Mouse (Mus musculus) forebrain, embryonic 14.5 days (tissue): ENCODE results near the gene Crip3. TPM values are rescaled to one million over a fixed set of nuclear protein-coding genes. Genes with fewer than 3 reads are reported as not detected.

ENCODE experiments used
- ATAC-seq: fragments of 200-750 bp; cut with Nextera tagmentation; 2 replicates; pipeline ENCODE4 v1.8.0; 2017; ENCODE audit warnings: mild to moderate bottlenecking, moderate library complexity
- DNase-seq: peaks from one replicate; pipeline ENCODE4 v3.0.0-alpha.2; 2015; ENCODE audit warnings: low spot score
- H3K27ac ChIP-seq: fragments of 300-500 bp; sonication (generic); 2 replicates; pipeline ENCODE4 v1.5.1; 2014; ENCODE audit warnings: low read depth, mild to moderate bottlenecking, control low read depth, low read length, moderate library complexity
- H3K27me3 ChIP-seq: fragments of 300-500 bp; sonication (generic); replicated peaks from 2 replicates; pipeline ENCODE4 v1.6.1; 2014; ENCODE audit warnings: low read length, control low read depth, mixed read lengths; ENCODE audit not compliant: control insufficient read depth, insufficient read depth
- H3K36me3 ChIP-seq: fragments of 300-500 bp; sonication (generic); 2 replicates; pipeline ENCODE4 v1.6.1; 2014; ENCODE audit warnings: low read length, control low read depth; ENCODE audit not compliant: control insufficient read depth, insufficient read depth
- H3K4me1 ChIP-seq: fragments of 300-500 bp; sonication (generic); 2 replicates; pipeline ENCODE4 v1.6.1; 2014; ENCODE audit warnings: antibody characterized with exemption, low read length, control low read depth; ENCODE audit not compliant: control insufficient read depth, insufficient read depth
- H3K4me2 ChIP-seq: fragments of 300-500 bp; sonication (generic); 2 replicates; pipeline ENCODE4 v1.6.1; 2014; ENCODE audit warnings: mild to moderate bottlenecking, control low read depth, low read length
- H3K4me3 ChIP-seq: fragments of 300-500 bp; sonication (generic); 2 replicates; pipeline ENCODE4 v1.5.1; 2014; ENCODE audit warnings: low read depth, low read length, control low read depth
- H3K9ac ChIP-seq: fragments of 300-500 bp; sonication (generic); 2 replicates; pipeline ENCODE4 v1.6.1; 2014; ENCODE audit warnings: mild to moderate bottlenecking, low read length, control low read depth, moderate library complexity
- H3K9me3 ChIP-seq: fragments of 300-500 bp; sonication (generic); replicated peaks from 2 replicates; pipeline ENCODE4 v1.6.1; 2016; ENCODE audit warnings: low read length, control low read depth, mixed read lengths; ENCODE audit not compliant: control insufficient read depth
- WGBS: fragments of 180-500 bp; shearing (Covaris S2); extraction: QIAGEN DNeasy Blood & Tissue Kit; methylation state at CpG from one replicate; pipeline ENCODE4 v1.1.7; 2014; 5-methylcytosine and 5-hydroxymethylcytosine counted together
- polyA plus RNA-seq: library from polyadenylated mRNA; unstranded; fragments of >200 nt; fragmentation: Nextera tagmentation; extraction: Ambion mirVana; gene quantifications from 2 replicates; pipeline ENCODE4 v1.2.1, GENCODE M21; 2014

The Crip3 gene
- polyA plus RNA-seq, 1 experiment from 2014 or later = 0.93 TPM

GRCm38 (mm10) chr17:46419717-46420116 lies 9.0 kb upstream of the Crip3 start:
- no peaks in the 10 kb centered on the region for H3K9me3 ChIP-seq
- ATAC-seq = no peak
- H3K36me3 ChIP-seq = peaks cover 5% of the 10 kb centered on the region
- H3K27me3 ChIP-seq = no peaks in the 10 kb centered on the region
- H3K4me2 ChIP-seq = no peak overlapping the region
- H3K9ac ChIP-seq = no peak overlapping the region
- H3K4me1 ChIP-seq = no peaks in the 10 kb centered on the region
- no peak overlapping the region for H3K4me3 ChIP-seq
- H3K27ac ChIP-seq = no peak overlapping the region
- DNase-seq = no peak

GRCm38 (mm10) chr17:46426496-46426895 lies 2.2 kb upstream of the Crip3 start:
- Histone ChIP-seq H3K4me1 (no peaks in the 10 kb centered on the region; the same call in 1 of the 2 replicates), H3K4me3 (no peak overlapping the region), H3K4me2 (no peak overlapping the region), H3K9me3 (no peaks in the 10 kb centered on the region), H3K27ac (no peak overlapping the region), H3K9ac (no peak overlapping the region), H3K27me3 (no peaks in the 10 kb centered on the region), H3K36me3 (no peaks in the 10 kb centered on the region)
- DNase-seq (no peak), ATAC-seq (no peak)

- Histone ChIP-seq H3K36me3 (no peaks in the 10 kb centered on the region), H3K9ac (peak overlapping the region; percentile 17; the same call in 1 of the 2 replicates), H3K27me3 (no peaks in the 10 kb centered on the region), H3K4me3 (no peak overlapping the region; the same call in 1 of the 2 replicates), H3K4me2 (peak overlapping the region; percentile 36), H3K9me3 (no peaks in the 10 kb centered on the region), H3K27ac (no peak overlapping the region), H3K4me1 (no peaks in the 10 kb centered on the region; the same call in 1 of the 2 replicates)
- DNase-seq (no peak), ATAC-seq (no peak)
- 2% methylated on average over 17 of the region's 17 CpGs for WGBS
Observed at GRCm38 (mm10) chr17:46433627-46434026, 4.9 kb downstream of the Crip3 start.

- H3K9ac ChIP-seq = no peak overlapping the region; the same call in 1 of the 2 replicates
- no peak overlapping the region for H3K4me2 ChIP-seq
- H3K9me3 ChIP-seq = no peaks in the 10 kb centered on the region
- no peaks in the 10 kb centered on the region for H3K4me1 ChIP-seq
- peak; percentile 59 for ATAC-seq
- H3K27me3 ChIP-seq = no peaks in the 10 kb centered on the region
- H3K4me3 ChIP-seq = no peak overlapping the region
- 22% methylated on average over 23 of the region's 23 CpGs for WGBS
- no peak overlapping the region for H3K27ac ChIP-seq
- DNase-seq = peak; percentile 66
- H3K36me3 ChIP-seq = no peaks in the 10 kb centered on the region
Observed at GRCm38 (mm10) chr17:46436672-46437366, 8.1 kb downstream of the Crip3 start.

- DNase-seq (no peak), ATAC-seq (no peak)
- Histone ChIP-seq H3K4me3 (no peak within 1 kb of the TSS), H3K36me3 (no peaks in the 10 kb centered on the region), H3K27me3 (no peaks in the 10 kb centered on the region), H3K9ac (no peak within 1 kb of the TSS; the same call in 1 of the 2 replicates), H3K9me3 (no peaks in the 10 kb centered on the region), H3K4me1 (no peaks in the 10 kb centered on the region), H3K27ac (no peak within 1 kb of the TSS), H3K4me2 (no peak within 1 kb of the TSS)
- WGBS = 95% methylated on average over 4 of the region's 4 CpGs
Observed at GRCm38 (mm10) chr17:46438298-46438873, 9.7 kb downstream of the Crip3 start, which contains the start of gene Slc22a7. TSS of gene Slc22a7 (minus strand) at chr17:46438457.

- WGBS = 92% methylated on average over 10 of the region's 10 CpGs
- no peak overlapping the region for H3K4me3 ChIP-seq
- ATAC-seq (no peak), DNase-seq (no peak)
- H3K4me1 ChIP-seq = no peaks in the 10 kb centered on the region
- no peaks in the 10 kb centered on the region for H3K9me3 ChIP-seq
- H3K27me3 ChIP-seq = no peaks in the 10 kb centered on the region; the same call in 1 of the 2 replicates
- H3K9ac ChIP-seq = no peak overlapping the region
- no peaks in the 10 kb centered on the region for H3K36me3 ChIP-seq
- H3K27ac ChIP-seq = no peak overlapping the region
- H3K4me2 ChIP-seq = no peak overlapping the region
Observed at GRCm38 (mm10) chr17:46439176-46439575, 10.4 kb downstream of the Crip3 start.

GRCm38 (mm10) chr17:46444839-46445579 lies 16.3 kb downstream of the Crip3 start:
- H3K4me3 ChIP-seq = no peak overlapping the region
- no peaks in the 10 kb centered on the region for H3K4me1 ChIP-seq
- H3K9ac ChIP-seq = no peak overlapping the region
- WGBS = 5% methylated on average over 44 of the region's 50 CpGs
- H3K9me3 ChIP-seq = no peaks in the 10 kb centered on the region
- H3K36me3 ChIP-seq = 0 out of 2 replicates have a peak, but pooled peaks cover 9% of the 10 kb centered on the region
- DNase-seq = no peak
- 0 out of 2 replicates have a peak overlapping the region, but pooled peaks have one; percentile 21 for H3K4me2 ChIP-seq
- ATAC-seq = no peak
- no peak overlapping the region for H3K27ac ChIP-seq
- H3K27me3 ChIP-seq = peaks cover 16% of the 10 kb centered on the region

GRCm38 (mm10) chr17:46446264-46446663 lies 17.5 kb downstream of the Crip3 start:
- H3K4me2 ChIP-seq = no peak overlapping the region
- 0 out of 2 replicates have a peak, but pooled peaks cover 9% of the 10 kb centered on the region for H3K36me3 ChIP-seq
- H3K27me3 ChIP-seq = peaks cover 16% of the 10 kb centered on the region
- no peak for DNase-seq
- WGBS = 90% methylated on average over 16 of the region's 16 CpGs
- no peak overlapping the region for H3K4me3 ChIP-seq
- no peak for ATAC-seq
- no peaks in the 10 kb centered on the region for H3K9me3 ChIP-seq
- H3K27ac ChIP-seq = no peak overlapping the region
- H3K4me1 ChIP-seq = no peaks in the 10 kb centered on the region
- no peak overlapping the region for H3K9ac ChIP-seq
